Mouse (Mus musculus): ENCODE data around the gene Eif2a.

GRCm38 (mm10) chr3:58525652-58526407 is at the start of gene Eif2a, which contains the start of gene Serp1:
- TF ChIP-seq CTCF (conservative IDR thresholded peaks at IDR 0.05; ENCODE audit: insufficient read depth, insufficient read length, low read depth, low read length), result no peak
- TF ChIP-seq POLR2A (IDR thresholded peaks at IDR 0.05; ENCODE audit: low read depth, low read length), result peak; percentile 93
